Mouse (Mus musculus): ENCODE data around the gene Mcee.

GRCm38 (mm10) chr7:64450631-64451030, 58.2 kb downstream of the Mcee start:
- TF ChIP-seq POLR2A (IDR thresholded peaks at IDR 0.05; ENCODE audit: control insufficient read depth, low read depth, low read length), result no peak
- TF ChIP-seq CTCF (IDR thresholded peaks at IDR 0.05; ENCODE audit: control insufficient read depth, insufficient read depth, insufficient replicate concordance, low read depth, low read length), result no peak

Data from testis, adult 2 months (tissue).